Mouse (Mus musculus) T-helper 17 cell (primary cell): ENCODE measurements at regions not wholly inside any gene's neighbourhood (a gene's known extent, or its start where the extent isn't known, plus 50 kb on each side); places are given as distances from the start of the nearest gene placed in this dataset.
"Not testable (repeated sequence)": the region's sequence is repeated elsewhere in the genome, so short reads cannot be mapped to it uniquely, and the experiment has no call there.

Experiments
- in situ Hi-C, 2 experiments: fragments of 300-600 bp; cut with MboI, MseI; formaldehyde crosslinking; loops; 1 replicate in 1 of 2; 2 replicates in 1 of 2; pipeline ENCODE4 v1.15.1; 2025; ENCODE audit warnings: high pct_unique_total_duplicates in 2 of 2

DNA sequence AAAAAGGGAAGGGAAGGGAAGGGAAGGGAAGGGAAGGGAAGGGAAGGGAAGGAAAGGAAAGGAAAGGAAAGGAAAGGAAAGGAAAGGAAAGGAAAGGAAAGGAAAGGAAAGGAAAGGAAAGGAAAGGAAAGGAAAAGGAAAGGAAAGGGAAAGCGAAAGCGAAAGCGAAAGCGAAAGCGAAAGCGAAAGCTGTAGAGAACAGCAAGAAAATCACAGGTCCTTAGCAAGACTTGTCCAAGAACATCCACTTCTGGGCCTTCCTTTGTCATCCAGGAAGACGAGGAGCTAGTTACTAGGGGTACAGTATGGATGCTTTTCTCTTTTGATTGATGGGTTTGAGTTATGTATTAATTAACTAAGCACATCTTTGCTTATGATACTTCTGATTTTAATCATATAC lies 494.3 kb upstream of the Smim15 start:
- in situ Hi-C loops: not testable (repeated sequence)

DNA sequence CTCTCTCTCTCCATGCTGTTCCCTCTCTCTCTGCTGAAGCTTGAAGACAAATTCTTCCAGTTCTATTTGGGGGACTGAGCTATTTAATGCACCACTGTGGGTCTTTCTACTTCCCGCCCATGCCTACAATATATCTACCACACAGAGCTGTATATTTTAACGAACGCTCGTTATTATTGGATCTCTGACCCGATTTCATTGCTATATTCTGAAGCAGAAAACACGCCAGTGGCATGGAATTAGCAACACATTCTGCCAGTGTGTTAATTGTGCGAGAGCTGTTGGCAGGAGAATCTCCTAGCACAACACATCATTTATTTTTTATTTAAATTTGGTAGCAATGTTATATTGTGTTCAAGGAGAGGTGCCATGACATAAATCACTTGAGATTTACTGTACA lies 497.2 kb upstream of the Smim15 start:
- in situ Hi-C loops: no loop called here

DNA sequence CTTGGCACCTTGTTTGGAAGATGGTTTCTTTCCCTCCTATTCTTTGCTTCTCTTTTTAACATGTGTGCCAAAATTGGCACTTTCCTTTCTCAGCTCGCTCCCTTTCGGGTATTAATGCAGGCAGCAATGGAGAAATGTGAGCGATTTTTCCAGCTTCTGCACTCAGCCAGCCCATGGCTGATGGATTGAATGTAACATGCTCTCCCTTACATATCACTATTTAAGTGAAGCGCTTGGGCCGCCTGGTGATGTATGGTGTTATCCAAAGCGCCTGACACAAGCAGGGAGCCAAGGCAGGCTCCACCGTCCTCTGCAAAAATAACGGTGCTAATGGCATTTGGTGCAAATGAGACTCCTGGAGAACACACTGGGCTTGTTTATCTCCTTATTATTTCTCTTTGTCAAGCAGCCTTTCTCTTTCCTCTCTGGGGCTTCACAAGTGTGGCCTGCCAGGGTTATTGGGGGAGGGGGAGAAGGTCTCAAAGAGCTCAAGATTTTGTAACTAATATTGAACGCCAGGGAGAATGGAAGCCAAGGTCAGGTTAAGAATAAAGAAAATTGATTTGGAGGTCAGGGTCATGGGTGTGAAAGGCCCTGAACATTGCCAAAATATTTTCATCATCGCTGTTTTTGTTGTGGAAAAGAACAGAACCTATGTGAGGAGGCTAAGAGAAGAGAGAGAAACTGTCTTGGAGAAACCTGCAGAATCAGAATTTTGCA lies 497.9 kb upstream of the Smim15 start:
- in situ Hi-C loops: no loop called here

DNA sequence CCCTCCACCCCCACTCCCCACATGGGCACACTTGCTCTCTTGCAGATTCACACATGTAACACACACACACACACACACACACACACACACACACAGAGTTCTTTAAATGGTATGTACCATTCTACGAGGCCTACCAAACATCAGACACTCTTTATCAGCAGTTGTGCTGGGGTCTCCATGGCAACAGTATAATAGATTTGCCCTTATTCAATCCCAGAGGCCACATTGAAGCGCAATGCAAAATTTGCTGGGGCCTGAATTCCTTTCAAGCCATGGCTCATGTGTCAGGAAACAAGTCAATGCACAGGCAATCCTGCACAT lies 502.7 kb upstream of the Smim15 start:
- in situ Hi-C loops: no loop called here

DNA sequence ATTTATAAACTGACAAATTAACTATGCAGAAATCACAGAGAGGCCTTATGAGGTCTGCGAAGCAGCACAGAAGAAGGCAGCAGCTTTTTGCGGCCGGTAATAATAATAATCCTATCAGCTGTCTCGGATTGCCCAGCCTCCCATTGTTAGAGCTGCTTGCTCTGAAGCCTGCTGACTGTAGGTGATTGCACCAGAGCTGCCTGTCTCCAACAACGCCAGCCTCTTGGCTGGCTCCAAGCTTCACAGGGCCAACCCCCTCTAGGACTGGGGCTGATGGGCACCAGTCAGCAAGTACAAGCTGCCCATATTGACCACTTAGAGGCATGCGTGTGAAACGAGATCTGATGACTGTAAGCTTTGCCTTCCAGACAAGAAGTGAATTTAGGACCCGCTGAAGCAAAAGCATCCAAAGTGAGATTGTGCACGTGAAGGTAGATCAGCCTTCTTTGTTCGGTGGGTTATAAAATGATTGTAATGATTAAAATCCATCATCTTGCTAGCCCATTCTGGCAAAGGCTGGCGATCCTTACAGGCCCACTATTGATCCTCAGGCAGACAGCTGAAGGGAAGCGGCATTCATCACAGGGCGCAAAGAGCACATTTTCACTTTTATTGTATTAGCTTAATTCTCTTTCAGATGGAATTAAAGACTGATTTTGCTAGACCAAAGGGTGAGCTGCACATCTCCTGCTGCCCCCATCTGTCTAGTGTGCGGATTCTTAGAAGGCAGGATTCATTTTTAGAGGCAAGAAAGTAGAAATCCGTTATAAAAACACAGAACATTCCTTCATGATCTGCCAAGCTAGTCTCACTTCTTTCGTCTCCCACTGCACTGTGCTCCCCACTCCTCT lies 503.2 kb upstream of the Smim15 start:
- in situ Hi-C loops: no loop called here

DNA sequence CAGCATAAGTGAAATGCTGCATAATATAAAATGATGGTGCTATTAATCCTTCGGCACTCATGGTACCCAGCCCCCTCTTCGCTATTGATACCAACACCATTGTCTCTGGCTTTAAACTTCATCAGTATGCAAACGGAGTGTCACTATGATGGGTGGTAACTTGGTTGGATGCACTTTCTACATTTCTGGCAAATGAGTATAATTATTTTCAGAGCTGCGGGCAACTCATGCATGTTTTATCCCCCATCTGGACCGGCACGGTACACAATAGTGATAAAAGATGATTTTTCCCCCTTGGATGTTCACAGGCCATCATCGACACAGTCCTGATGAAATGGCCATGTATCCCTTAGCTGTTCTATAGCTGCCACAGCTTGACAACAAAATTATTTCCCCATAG lies 503.9 kb upstream of the Smim15 start:
- in situ Hi-C loops: no loop called here

DNA sequence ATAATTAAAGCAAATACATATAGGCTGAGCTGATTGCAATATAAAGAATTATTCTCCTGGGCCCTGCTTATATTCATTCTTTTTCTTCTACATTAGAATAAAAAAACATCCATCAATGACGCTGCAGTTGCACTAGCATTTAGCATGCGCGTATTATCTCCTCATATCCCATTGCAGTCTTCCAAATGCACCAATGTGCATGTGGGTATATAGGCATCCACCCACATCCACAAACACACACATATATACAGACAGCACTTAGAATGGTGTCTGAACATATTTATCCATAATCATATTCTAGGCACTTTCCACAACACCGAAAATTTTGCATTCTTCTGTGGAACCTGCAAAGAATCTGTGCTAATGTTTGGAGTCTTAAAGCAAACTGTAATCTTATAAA lies 504.4 kb upstream of the Smim15 start:
- in situ Hi-C loops: no loop called here

DNA sequence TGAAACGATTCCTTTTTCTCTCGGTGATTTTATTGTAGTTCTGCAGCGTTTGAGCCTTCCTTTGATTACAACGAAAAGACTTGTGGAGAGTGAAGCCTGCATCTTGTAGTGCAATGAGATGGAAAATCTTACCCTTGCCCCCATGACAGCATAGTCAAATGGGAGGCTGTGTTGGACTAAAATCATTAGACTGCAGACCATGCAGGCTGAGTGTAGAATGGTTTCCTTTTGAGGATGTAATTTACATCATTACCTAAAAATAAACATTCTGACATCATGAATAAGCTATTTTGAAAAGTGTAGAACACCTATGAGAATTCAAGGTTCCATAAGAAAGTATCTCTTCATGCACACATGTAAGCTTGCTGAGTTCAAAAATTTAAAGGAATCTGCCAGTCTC lies 504.9 kb upstream of the Smim15 start:
- in situ Hi-C loops: no loop called here

DNA sequence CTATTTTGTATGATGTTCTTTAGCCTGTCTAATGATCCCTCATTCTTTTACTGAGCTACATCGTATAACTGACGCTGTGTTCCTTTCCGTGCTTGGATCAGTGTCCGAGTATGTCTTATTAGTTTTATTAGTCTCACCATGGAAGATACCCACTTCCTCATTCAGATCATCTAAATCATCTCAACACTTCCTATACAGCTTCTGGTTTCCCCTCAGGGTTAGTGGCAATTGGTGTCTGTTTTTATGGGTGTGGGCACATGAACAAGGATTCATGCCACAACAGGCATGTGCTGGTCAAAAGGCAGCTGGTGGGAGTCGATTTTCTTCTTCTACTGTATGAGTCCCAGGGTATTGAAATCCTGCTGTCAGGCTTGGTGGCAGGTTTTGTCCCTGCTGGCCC lies 509.0 kb upstream of the Smim15 start:
- in situ Hi-C loops: no loop called here

DNA sequence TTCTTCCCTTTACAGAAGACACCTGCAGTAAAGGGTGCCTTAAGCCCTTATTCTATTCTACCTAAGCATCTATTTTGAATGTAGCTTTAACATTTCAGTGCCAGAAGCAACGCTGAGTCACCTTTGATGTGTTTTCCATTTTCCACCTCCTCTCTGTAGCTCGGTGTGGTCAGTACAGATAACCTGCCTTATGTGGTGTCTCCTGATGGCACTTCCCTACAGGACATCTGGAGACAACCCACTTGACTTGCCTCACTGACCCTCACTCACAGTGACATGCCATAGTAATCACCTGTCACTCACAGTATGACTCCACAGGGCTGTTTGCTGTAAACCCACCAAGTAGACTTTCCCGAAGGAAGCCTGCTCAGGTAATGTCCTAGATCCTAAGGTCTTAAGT lies 510.9 kb upstream of the Smim15 start:
- in situ Hi-C loops: no loop called here

DNA sequence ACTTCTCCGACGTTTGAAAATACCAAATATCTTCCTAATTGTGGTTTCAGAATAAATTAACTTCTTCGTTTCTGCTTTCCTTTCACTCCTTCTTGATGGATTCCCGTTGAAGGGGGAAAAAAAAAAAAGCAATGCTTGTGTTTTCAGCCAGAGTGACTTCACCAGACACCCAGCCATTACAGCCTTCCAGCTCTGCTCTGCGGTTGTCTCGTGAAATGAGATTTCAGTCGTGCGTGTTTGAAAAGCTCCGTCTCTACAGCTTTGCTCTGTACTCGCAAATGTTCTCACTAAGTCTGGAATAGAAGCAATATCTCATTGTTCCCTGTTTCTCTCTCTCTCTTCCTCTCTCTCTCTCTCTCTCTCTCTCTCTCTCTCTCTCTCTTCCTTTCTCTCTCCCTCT lies 509.6 kb upstream of the Kif2a start:
- in situ Hi-C loops: no loop called here

DNA sequence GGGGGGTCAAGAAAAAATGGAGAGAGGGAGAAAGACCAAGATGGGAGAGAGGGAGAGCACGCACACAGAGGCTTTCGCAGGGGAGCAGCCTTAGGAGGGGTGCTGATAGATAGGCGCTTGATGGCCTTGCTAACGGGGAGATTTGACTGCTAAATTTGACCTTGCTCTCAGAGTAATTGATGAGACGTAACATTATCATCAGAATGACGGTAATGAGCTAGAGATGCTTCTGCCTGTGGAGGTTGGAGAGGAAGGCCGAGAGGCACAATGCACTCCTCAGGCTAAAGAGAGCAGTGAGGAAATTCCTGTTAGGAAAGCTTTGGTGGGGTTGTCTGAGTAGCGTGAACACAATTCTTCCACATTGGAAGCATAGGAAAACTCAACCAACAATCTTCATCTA lies 509.1 kb upstream of the Kif2a start:
- in situ Hi-C loops: no loop called here

DNA sequence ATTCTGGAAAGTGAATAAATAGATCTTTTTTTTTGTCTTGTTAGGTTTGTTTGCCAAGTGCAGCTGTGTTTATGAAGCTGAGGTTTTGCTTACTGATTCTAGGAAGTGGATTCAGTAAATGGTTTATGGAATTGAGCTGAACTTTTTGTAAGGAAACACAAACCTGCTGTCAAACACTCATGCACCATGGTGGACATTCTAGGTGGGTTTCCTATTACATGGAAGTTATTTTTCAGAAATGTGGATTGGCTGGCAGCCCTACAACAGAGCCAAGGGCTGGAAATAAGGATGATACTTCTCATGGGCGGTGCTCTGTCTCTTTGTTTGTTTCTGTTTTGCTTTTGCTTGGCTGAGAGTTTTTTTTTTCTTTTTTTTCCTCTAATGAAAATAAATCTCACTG lies 508.5 kb upstream of the Kif2a start:
- in situ Hi-C loops: no loop called here

DNA sequence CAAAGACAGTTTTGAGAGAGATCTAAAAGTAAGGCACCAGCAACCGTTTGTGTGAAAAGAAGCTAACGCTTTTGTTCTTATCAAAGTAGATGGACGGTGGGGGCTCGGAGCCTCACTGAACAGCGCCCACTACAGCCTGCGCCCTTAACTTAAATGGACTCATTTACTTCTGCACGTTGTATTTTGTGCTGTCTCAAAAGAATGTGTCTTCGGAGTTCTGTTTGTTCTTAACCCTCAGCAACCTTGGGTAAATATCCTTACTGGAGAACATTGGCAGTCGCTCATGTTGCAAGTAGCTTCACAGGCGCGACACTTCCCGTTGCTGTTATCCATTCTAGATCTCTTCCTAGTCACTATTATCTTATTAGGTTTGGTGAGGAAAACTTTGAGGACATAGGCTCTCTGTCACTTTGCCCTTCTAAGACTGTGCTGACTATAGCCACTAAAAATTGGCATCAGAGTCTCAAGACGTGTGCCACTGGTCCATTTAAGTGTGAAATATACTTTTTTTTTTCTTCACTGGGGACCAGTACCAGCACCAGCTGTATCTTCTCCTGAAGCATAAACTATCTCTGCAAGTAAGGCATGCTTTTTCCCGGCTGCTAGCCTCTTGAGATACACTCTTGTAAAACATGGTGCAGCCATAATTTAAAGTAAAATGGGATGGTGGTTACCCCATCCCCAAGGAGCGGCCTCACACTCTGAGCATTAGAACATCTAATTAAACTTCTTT lies 507.0 kb upstream of the Kif2a start:
- in situ Hi-C loops: no loop called here

DNA sequence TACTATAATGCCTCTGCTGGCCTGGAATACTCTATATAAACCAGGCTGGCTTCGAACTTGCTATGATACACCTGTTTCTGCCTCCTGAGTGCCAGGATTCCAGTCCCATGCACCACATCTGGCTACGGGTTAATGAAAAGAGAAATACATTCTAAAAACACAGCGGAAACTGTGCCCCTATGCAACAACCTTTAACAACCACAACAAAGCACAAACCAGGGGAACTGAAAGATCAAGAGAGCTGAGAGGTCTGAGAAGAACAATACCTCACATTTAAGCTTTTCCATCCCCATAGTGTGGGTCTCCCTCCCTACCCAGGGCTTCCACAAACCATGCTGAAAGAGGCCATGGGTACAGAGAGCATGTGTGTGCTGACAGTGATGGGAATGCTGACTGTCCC lies 501.0 kb upstream of the Kif2a start:
- in situ Hi-C loops: no loop called here

DNA sequence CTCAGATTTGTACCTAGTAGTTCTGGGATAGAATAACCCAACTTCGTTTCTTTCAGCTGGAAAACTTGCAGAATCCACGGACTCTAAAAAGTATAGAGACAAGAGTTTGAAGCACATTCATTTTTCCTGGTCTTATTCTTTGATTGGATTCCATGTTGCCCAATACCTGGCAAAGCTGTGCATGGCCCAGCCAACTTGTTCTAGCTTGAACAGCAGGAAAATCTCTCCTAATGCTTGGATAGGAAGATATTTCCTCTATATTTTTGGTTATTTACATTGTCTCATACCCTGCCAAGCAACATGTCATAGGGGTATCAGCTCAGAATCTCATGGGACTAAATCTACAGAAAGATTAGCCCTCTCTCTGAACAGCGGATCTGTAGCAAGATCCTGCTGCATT lies 492.3 kb upstream of the Kif2a start:
- in situ Hi-C loops: no loop called here

DNA sequence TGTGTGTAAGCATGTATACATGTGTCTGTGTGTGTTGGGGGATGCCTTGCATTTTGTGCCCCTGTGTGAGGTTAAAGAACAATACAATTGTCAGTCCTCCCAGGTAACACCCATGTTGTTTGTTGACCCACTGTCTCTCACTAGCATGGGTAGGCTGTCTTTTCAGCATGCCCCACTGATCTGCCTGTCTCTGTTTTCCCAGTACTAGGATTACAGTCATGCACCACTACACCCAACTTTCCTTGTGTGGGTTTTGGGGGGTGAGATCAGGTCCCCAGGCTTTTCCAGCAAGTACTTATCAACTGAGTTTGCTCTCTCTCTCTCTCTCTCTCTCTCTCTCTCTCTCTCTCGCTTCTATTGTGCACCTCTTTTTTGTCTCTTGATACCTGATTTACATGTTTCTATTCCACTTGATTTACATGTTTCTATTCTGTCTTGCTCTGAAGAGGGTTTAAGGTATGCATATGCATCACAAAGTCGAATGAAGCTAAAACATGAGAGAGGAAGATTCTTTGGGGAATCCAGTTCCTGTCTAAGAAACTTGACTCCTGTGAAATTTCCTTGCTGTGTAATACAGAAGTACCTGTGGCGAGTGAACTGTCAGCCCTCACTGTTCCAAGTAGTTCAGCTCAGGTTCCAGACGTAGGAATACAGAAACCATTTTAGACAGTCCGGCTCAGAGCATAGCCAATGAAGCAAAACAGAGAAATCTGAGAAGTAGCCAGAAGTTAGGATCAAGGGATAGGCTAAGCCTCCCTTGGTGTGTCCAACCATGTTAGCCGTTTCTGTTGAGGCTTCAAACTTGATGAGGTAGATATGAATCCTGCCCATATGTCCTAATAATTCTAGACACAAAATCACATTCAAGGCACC lies 491.6 kb upstream of the Kif2a start:
- in situ Hi-C loops: no loop called here

DNA sequence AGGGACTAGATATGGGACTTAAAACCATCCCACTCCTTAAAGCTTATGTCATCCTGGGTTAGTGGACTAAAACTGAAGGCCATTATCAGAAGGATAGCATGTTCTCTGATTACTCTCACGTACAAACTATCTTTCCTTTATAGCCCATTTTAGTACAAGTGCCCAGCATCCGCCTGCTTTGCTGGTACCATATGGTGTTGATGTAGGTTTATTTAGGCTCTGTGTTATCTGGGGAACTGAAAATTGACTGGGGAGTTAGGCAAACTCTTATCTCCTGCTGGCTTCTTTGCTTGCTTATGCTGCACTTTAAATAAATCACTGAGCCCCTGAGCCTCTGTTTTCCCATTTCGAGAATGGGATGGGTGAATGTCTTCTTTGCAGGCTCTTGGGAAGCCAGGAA lies 485.4 kb upstream of the Kif2a start:
- in situ Hi-C loops: no loop called here

DNA sequence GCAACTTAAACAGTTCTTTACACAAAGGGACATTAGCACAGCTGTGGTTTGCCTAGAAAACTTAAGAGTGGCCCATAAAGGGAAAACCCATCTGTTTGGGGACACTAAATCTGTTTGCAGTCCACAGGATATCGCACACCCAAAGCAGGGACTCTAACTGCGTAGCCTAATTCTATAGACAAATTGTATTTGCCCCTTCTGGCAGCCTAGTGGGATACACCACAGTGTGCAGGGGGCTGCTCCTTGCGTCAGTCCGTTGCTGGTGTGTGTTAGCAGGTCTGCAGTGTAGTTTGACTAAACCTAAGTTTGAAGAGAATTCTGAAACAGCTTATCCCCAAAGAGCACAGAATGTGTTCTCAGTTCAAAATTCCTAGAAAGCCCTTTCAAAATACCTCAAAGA lies 484.9 kb upstream of the Kif2a start:
- in situ Hi-C loops: no loop called here

DNA sequence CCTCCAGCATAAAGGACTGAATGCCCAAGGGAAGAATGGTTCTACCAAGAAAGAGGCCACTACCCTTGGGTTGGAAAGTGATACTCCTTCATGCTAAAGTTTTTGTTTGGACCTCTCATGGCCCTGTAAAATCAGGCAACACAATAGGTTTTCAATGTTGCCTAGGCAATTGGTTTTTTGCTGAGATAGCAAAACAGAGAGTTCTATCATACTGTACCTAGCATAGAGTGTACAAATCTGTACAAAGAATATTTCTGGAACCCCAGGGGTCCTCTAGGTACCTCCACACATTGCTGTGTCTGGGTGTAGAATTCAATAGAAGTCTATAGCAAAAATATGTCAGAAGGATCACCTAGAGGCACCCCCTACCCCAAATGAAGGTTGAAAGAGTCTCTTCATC lies 483.4 kb upstream of the Kif2a start:
- in situ Hi-C loops: no loop called here

DNA sequence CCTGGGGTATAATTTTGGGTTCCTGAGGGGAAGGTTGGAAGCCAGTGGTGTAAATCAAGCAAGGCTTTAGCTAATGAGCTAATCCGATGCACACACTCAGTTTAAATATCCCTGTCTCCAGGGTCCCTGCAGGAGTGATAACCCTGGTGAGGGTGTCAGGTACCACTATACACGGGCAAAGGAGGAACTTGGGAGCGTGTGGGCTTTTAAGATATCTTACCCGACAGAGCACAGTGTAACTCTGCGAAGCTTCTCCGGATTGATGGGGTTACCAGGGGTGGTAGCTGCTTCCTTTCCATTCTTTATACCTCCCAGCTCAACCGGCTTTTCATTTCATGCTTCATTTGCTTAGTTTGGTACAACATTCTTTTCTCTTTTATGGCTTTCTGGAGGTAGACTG lies 480.3 kb upstream of the Kif2a start:
- in situ Hi-C loops: no loop called here
